Mouse (Mus musculus) olfactory bulb, adult 2 months (tissue): ENCODE measurements around the gene Gm3278.
"Not testable (repeated sequence)": the region's sequence is repeated elsewhere in the genome, so short reads cannot be mapped to it uniquely, and the experiment has no call there.

Experiments
- CTCF ChIP-seq: fragments of 200-500 bp; IDR thresholded peaks from 2 replicates; pipeline ENCODE4 v1.5.1; 2012; ENCODE audit warnings: low read depth, mild to moderate bottlenecking, low read length, moderate library complexity; ENCODE audit not compliant: insufficient read depth
- POLR2A ChIP-seq: fragments of 200-500 bp; IDR thresholded peaks from 2 replicates; pipeline ENCODE4 v1.6.1; 2012; ENCODE audit warnings: mild to moderate bottlenecking, low read depth, low read length, moderate library complexity; ENCODE audit not compliant: insufficient read depth

DNA sequence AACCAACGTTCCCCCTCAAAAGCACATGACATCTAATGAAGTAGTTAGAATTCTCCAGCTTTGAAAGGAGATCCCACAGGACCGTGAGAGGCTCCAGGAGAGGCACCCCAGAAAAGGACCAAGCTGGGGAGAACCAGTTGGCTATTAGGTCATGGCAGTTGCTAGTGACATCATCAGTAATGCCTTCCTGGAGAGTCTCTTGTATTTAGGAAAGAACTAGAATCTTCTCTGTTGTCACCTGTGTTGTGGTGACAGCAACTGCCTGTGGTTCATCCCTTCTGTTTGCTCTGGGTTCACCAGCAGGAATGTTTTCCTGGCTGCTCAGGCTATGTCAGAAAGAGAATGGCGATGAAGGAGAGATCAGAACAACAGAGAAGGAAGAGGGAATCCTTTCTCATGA lies at the start of gene Gm3278:
- not testable (repeated sequence) for TF ChIP-seq CTCF, POLR2A
